Mouse (Mus musculus): ENCODE measurements around the gene Scgb3a1.

- no peak for TF ChIP-seq CTCF (IDR thresholded peaks at IDR 0.05; ENCODE audit: low read depth)
- no peak for TF ChIP-seq EP300 (optimal IDR thresholded peaks at IDR 0.05)
These were observed 31.6 kb downstream of the Scgb3a1 start for GRCm38 (mm10) chr11:49695013-49695412.

All from stomach, postnatal 0 days (tissue).